Mouse (Mus musculus) heart, adult 2 months (tissue): ENCODE measurements around the gene D130040H23Rik.

Source experiments
- CTCF ChIP-seq: fragments of 200-600 bp; IDR thresholded peaks from 2 replicates; pipeline ENCODE4 v1.8.1; 2022; ENCODE audit warnings: antibody characterized with exemption, mild to moderate bottlenecking, moderate library complexity
- EP300 ChIP-seq: fragments of 200-500 bp; IDR thresholded peaks from 2 replicates; pipeline ENCODE4 v1.6.1; 2011; ENCODE audit warnings: low read depth, low read length, control low read depth; ENCODE audit not compliant: insufficient read depth
- POLR2A ChIP-seq: fragments of 200-500 bp; IDR thresholded peaks from 2 replicates; pipeline ENCODE4 v1.6.1; 2011; ENCODE audit warnings: mild to moderate bottlenecking, low read depth, low read length, control low read depth; ENCODE audit not compliant: insufficient read depth

DNA sequence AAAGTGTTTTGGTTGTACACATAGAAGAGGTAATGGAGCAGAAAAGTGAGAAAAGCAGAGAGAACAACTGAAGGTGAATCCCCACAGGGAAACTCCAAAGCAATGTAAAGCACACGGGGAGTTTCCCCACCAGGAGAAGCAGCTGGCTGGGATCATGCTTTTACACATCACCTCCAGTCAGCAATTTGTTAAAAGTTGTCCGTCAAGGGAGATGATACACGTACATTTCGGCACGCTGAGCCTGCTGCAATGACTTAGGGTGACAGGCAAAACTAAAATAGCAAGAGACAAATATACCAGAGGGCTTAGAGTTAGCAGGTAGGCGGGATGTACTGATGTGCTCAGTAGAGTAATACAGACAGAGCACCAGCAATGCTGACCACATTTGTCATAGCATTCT is 1.6 kb downstream of the D130040H23Rik start:
- TF ChIP-seq CTCF (no peak), POLR2A (no peak), EP300 (no peak)
